In the genomic region with DNA sequence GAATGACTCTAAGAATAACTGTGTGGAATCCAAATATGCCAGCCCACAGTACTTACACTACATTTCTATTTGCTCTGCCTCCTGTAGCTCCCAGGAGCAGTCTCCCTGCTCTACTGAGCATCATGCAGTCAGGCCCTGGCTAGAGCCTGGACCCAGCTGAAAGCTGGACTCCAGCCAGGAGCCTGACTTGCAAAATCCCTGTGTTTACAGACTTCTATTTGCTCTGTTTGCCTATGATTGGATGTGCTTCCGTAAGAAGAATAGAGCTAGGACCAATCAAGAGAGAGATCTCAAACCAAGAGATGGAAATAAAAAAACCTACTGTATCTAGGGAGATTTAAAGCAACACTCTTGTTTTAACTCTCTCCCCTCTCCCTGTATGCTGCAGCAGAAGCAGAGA, we compare ENCODE assay signal across 8 mouse cellular contexts.
DNase-seq lines count a peak whose midpoint lies in the region; ATAC-seq and TF ChIP-seq lines count a peak whose summit lies in the region.

No protein-coding gene starts in this region.

- H3K4me1 ChIP-seq in kidney, embryonic 15.5 days: no peaks in the 10 kb centered on the region
- no peaks in the 10 kb centered on the region for H3K4me1 ChIP-seq in hindbrain, embryonic 16.5 days (ENCODE audit: control insufficient read depth, insufficient read depth, low read depth, low read length)
- no peaks in the 10 kb centered on the region for H3K4me1 ChIP-seq in stomach, postnatal 0 days (replicated peaks; ENCODE audit: control insufficient read depth, insufficient read depth)

- peak; percentile 58; the same call in 1 of the 2 replicates for ATAC-seq in kidney, embryonic 15.5 days (replicated peaks; ENCODE audit: low FRiP score)
- ATAC-seq in hindbrain, embryonic 16.5 days: peak; percentile 89
- peak; percentile 92 for ATAC-seq in stomach, postnatal 0 days (ENCODE audit: low FRiP score, low TSS enrichment)

- H3K9me3 ChIP-seq in kidney, embryonic 15.5 days (replicated peaks): no peaks in the 10 kb centered on the region
- H3K9me3 ChIP-seq in hindbrain, embryonic 16.5 days (ENCODE audit: control insufficient read depth, low read length): no peaks in the 10 kb centered on the region
- H3K9me3 ChIP-seq in stomach, postnatal 0 days (ENCODE audit: control insufficient read depth, low read length): no peaks in the 10 kb centered on the region

- no peak overlapping the region for H3K27ac ChIP-seq in kidney, embryonic 15.5 days
- H3K27ac ChIP-seq in hindbrain, embryonic 16.5 days (ENCODE audit: low read depth, low read length): no peak overlapping the region
- no peak overlapping the region for H3K27ac ChIP-seq in stomach, postnatal 0 days (replicated peaks)

- no peak overlapping the region for H3K9ac ChIP-seq in kidney, embryonic 15.5 days
- H3K9ac ChIP-seq in hindbrain, embryonic 16.5 days (ENCODE audit: low read depth, low read length): no peak overlapping the region
- H3K9ac ChIP-seq in stomach, postnatal 0 days (ENCODE audit: low read length): no peak overlapping the region

- 61% methylated on average over 1 of the region's 1 CpGs for WGBS in kidney, embryonic 15.5 days
- WGBS in hindbrain, embryonic 16.5 days: 55% methylated on average over 1 of the region's 1 CpGs
- WGBS in stomach, postnatal 0 days: 41% methylated on average over 1 of the region's 1 CpGs

- H3K36me3 ChIP-seq in kidney, embryonic 15.5 days: no peaks in the 10 kb centered on the region
- H3K36me3 ChIP-seq in hindbrain, embryonic 16.5 days (ENCODE audit: control insufficient read depth, insufficient read depth, low read length): no peaks in the 10 kb centered on the region
- no peaks in the 10 kb centered on the region for H3K36me3 ChIP-seq in stomach, postnatal 0 days (ENCODE audit: control insufficient read depth, insufficient read depth, low read length)

- DNase-seq in kidney, adult 8-10 months: no peak
- DNase-seq in right cerebral cortex, postnatal 14 days: peak; percentile 9
- DNase-seq in right cerebral cortex, adult 18-20 months: no peak
- peak; percentile 57 for DNase-seq in stomach, postnatal 0 days (ENCODE audit: low spot score)
- no peak for DNase-seq in spleen, adult 18-20 months
- DNase-seq in ovary, postnatal 14 days (ENCODE audit: low spot score): no peak

- H3K4me3 ChIP-seq in kidney, embryonic 15.5 days (replicated peaks): no peak overlapping the region
- H3K4me3 ChIP-seq in hindbrain, embryonic 16.5 days (ENCODE audit: low read length): no peak overlapping the region
- H3K4me3 ChIP-seq in stomach, postnatal 0 days (ENCODE audit: low read depth, low read length): no peak overlapping the region

- no peak overlapping the region for H3K4me2 ChIP-seq in kidney, embryonic 15.5 days
- no peak overlapping the region for H3K4me2 ChIP-seq in hindbrain, embryonic 16.5 days (ENCODE audit: low read length)
- H3K4me2 ChIP-seq in stomach, postnatal 0 days (replicated peaks; ENCODE audit: low read depth): no peak overlapping the region

- H3K27me3 ChIP-seq in kidney, embryonic 15.5 days: no peaks in the 10 kb centered on the region
- no peaks in the 10 kb centered on the region for H3K27me3 ChIP-seq in hindbrain, embryonic 16.5 days (replicated peaks; ENCODE audit: control insufficient read depth, insufficient read depth, low read length)
- H3K27me3 ChIP-seq in stomach, postnatal 0 days (ENCODE audit: control insufficient read depth, insufficient read depth, low read length): no peaks in the 10 kb centered on the region

- no peak for TF ChIP-seq EP300 in stomach, postnatal 0 days (optimal IDR thresholded peaks at IDR 0.05)

- no peak for TF ChIP-seq CTCF in stomach, postnatal 0 days (IDR thresholded peaks at IDR 0.05; ENCODE audit: low read depth)

Comparison
In these comparisons a context has a peak if more than half of its experiments do, and no peak if none do; other contexts are left out.
1. DNase-seq: peak in right cerebral cortex, postnatal 14 days (single experiment) and stomach, postnatal 0 days (single experiment); none in kidney, adult 8-10 months (0 of 2), right cerebral cortex, adult 18-20 months (single experiment), spleen, adult 18-20 months (0 of 2) and ovary, postnatal 14 days (single experiment).
2. Peak in every context shown above with its lines, with median percentiles within 50 percentile points of each other: ATAC-seq.